Mouse (Mus musculus) stomach, postnatal 0 days (tissue): ENCODE results near the gene Klhdc7b.

Source experiments
- CTCF ChIP-seq: IDR thresholded peaks from 2 replicates; pipeline ENCODE4 v1.5.1; 2016; ENCODE audit warnings: antibody characterized with exemption, low read depth, mild to moderate bottlenecking, moderate library complexity
- EP300 ChIP-seq: optimal IDR thresholded peaks from 2 replicates; pipeline ENCODE3; 2016; ENCODE audit warnings: antibody characterized with exemption

DNA sequence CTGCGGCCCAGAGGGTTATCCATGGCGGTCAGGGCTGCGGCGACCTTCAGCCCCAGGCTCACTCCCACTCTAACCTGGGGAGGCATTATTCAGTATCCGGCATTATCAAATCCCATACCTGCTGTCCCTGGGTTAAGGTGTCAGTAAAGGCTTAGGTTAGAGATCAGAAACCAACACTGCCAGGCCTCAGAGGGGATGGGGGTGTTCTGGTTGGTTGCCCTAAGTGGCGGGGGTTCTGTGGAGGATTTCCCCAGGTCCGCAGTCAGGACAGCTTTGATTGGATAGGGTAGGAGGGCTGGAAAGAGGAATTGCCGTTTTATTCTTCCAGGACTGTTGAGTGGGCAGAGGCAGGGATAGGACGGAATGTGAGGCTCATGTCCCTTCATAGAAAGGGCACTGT, 10.4 kb upstream of the Klhdc7b start:
- TF ChIP-seq CTCF (no peak), EP300 (no peak)
